Mouse (Mus musculus) right cerebral cortex, postnatal 10 days (tissue): ENCODE data around the gene Snx29.

Experiments used
- DNase-seq, 2 experiments: peaks; one replicate each; pipeline ENCODE4 v3.0.0; 2021; ENCODE audit warnings: low spot score in 2 of 2

Snx29 gene

GRCm38 (mm10) chr16:11685264-11685663 lies 362.6 kb downstream of the Snx29 start:
- DNase-seq: no peak

DNA sequence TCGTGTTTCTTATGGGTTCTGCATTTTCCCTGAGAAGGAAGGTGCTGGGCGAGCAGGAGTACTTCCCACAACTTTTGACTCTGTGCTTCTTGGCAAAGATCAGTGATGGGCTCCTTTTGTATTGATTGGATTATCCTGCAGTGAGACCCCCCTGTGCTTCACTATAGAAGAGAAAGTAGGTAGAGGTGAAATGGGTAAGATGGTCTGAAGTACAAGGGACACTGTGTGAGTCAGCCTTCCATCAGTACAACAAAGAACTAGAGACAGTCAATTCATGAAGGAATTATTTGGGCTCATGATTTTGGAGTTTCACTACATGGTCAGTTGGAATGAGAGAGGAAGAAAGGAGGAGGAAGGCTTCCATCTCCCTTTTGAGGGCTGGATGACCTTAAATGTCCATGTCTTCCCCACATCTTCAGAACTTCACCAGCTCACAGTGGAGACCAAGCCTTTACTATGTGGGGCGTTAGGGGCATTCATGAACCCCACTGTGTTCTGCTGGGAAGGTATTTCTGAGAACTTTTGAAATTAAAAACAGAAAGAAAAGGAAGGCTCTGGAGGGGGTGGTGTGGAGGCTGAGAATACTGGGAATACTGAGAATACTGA lies 363.1 kb downstream of the Snx29 start:
- DNase-seq: no peak

DNA sequence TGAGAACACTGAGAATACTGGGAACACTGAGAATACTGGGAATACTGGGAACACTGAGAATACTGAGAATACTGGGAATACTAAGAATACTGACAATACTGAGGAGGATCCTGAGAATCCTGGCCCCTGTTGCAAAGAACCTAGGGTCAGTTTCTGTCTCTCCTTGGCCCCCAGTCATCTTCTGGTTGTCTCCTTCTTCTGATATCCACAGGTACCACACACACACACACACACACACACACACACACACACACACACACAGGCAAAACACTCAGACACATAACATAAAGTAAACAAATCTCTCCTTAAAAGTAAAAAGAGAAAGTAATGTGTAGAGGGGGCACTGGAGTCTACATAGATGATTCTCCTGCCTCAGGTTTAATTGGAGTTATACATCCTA lies 365.1 kb downstream of the Snx29 start:
- DNase-seq: no peak

GRCm38 (mm10) chr16:11688281-11689005 lies 365.7 kb downstream of the Snx29 start:
- no peak for DNase-seq

DNA sequence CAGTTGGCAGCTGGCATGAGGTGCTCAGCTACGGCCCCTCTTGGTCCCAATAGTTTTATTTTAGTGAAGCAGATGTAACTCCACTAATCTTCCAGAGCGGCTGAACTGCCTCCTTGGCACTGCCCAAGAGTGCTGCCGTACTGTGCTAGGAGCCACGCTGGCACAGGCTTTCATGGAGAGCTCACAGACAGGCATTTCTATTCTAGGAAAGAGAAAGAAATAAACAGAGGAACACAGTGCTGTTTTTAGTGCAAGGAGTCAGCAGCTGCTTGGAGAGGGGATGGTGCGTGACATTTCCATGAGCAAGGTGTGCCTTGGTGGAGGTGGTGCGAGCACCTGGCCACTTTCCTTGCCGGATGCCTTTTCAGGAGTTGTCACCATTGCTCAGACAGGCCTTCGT lies 367.4 kb downstream of the Snx29 start:
- peak; percentile 52 to 54 for DNase-seq

DNA sequence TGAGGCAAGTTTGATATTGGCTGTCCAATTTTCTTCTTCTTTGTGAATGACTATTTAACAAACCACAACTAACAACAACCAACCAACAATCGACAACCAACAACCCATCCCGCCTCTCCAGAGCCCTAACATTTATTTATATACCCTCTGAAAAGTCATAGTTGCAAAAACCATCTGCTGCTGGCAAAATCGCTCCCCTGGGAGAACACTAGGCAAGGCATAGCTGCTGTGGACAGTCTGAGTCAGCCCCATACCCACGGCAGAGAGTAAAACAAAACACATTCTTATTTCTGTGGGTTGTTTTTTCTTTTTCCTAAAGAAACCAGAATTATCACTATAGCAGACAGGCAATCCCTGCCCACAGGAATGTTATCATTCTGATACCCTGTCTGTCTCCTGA lies 368.0 kb downstream of the Snx29 start:
- no peak for DNase-seq

DNA sequence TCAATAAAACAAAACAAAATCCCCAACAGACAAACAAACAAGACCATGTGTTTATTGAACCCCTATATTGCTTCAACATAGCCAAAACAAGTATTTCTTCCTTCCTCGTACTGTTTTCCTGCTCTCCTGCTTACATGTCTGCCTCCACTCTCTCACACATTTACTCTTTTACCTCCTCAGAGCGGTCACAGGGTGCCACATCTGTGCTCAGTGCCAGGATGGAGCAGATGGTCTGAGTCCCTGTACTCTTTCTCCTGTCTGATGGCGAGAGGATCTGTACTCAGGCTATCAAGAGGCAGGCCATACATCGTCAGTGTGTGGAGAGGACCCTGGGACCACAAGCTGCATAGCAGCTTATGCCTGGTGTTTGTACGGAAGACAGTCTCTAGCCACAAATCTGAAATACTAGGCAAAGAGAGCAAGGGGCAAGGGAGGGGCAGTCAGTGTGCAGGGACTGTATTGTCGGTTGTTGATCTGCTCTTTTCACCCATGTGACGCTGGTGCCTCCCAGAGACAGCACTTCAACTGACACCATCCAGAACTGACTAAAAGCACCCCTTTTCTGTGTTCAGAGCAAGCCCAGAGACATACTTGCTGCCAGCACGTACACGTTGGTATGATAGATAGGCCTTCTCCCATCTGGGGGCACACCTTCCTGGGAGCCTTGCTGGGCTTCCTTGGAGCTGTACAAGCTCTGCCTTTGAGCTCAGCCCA lies 368.9 kb downstream of the Snx29 start:
- DNase-seq: no peak

DNA sequence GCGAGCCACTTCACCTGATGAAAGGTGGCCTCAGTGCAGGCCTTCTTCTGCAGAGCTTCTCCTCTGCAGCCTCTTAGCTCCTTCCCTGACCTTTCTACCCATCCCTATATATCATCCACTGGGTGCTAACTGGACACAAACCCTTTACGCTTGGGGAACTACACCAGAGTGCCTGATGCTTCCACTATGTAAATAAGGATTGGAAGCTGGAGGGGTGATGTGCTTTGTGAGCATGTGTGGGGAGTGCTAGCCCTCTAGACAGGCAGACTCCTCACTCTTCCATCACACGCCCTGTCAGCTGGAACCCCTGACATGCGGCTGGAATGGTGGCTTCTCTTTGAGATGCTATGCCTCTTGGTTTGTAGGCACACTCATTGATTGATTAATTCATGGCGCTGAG lies 370.0 kb downstream of the Snx29 start:
- DNase-seq: no peak

GRCm38 (mm10) chr16:11694386-11694785 lies 371.7 kb downstream of the Snx29 start:
- no peak for DNase-seq

- DNase-seq: no peak
Observed at GRCm38 (mm10) chr16:11696767-11697166, 374.1 kb downstream of the Snx29 start.

- DNase-seq: peak; percentile 65 to 67
Observed at GRCm38 (mm10) chr16:11697710-11698357, 375.1 kb downstream of the Snx29 start.

DNA sequence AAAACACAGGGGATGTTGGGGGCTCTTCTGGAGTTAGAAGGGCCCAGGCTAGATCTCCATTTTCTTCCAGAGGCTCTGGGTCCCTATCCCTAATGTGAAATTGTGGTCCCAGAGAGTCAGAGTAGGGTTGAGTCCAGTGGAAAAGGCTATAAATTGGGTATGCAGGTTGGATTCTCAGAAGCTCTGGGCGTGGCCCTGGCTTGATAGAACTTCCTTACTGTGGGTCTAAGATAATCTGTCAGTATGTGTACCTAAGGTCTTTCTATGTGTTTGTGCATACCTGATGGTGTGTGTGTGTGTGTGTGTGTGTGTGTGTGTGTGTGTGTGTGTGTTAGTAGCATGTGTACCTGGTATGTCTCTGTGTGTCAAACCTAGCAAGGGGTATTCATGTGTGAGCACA lies 378.9 kb downstream of the Snx29 start:
- no peak for DNase-seq

GRCm38 (mm10) chr16:11704096-11704495 lies 381.4 kb downstream of the Snx29 start:
- DNase-seq: no peak

DNA sequence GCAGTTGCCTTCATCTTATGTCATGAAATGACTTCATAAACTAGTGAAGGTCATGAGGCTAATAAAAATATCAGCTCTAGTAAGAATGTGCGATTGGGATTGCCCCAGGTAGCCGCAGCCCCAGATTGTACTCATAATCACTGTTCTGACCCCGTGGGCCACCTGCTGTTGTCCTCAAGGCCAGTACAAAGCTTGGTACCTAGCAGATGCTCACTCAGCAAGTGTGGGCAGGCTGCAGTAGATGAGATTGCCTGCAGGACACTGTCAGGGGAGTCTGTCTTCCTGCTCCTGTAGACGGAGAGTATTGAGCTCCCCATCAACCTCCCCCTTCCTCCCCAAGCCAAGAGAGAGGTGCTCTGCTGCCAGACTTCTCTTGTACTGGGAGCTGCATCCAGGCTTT lies 382.7 kb downstream of the Snx29 start:
- no peak for DNase-seq

- DNase-seq: no peak
Observed at GRCm38 (mm10) chr16:11708097-11708496, 385.4 kb downstream of the Snx29 start.

DNA sequence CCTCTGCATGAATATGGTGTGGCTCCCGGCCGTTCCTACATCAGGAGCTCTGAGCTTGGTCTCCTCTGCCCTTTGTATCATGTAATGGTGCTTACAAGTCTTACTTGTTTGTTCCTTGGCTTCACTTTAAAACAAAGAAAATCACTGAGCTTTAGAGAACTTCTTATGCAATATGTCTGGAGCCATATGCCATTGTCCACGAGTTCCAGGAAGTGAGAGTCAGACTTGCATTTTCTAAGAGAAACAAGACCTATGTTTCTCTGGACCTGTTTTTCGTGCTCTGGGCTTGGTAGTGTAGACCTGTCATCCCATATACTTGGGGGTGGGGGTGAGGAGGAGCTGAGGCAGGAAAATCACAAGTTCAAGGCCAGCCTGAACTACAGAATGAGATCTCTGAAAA lies 386.7 kb downstream of the Snx29 start:
- DNase-seq: no peak

DNA sequence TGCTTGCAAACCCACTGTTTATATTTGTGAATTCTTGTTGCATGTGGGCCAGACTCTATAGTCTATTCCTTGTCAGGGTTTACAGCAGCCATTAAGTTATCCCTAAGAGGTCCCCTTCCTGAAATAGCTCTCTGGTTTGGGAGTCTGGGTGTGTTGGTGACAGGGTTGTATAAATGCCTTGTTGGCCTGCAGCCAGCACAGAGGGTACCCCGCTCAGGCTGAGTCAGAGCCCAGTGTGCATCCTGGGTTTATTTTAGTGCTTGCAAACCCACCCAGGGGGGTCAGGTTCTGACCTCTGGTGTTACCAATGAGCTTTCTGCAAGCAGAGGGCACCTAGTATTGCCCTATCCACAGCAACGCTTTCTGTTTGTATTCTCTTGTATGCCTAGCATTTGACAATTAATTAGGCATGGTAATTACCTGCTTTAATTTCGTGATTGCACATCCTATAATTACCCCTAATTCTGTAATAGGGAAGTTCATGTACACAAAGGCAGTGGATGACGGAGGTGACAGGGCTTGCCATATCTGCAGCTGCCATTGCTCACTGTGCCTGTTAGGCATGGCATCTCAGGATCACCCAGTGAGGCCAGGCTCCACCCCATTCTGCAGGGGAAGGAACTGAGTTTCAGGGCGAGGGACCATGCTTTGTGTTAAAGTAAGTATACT lies 387.4 kb downstream of the Snx29 start:
- DNase-seq: no peak

DNA sequence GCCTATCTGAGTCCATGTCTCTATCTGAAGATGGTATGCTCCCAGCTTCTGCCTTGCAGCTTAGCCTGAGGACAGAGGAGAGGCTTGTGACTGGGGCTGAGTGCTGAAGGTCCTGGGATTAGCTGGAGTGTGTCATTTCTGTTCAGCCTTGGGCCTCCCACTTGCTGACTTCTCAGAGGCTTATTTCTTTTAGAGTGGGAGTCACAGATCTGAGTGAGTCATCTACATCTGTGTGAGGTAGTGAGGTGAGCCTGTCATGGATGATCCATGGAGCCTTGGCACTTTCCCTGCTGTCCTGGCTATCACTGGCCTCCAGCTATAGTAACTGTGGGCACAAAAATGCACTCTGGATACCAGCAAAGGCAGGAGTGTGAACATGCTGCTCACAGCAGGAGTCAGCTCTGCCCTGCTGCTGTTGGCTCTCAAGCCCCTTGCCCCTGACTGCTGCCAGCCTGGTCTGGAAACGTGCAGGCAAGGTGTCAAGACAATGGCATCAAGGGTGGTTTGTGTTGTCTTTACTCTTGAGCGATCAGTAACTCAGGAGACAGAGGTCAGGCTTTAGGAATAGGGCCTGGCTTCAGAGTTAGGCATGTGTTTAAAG lies 390.7 kb downstream of the Snx29 start:
- DNase-seq: no peak

GRCm38 (mm10) chr16:11716932-11717331 lies 394.2 kb downstream of the Snx29 start:
- DNase-seq: no peak

GRCm38 (mm10) chr16:11725901-11726300 lies 403.2 kb downstream of the Snx29 start:
- DNase-seq: no peak

DNA sequence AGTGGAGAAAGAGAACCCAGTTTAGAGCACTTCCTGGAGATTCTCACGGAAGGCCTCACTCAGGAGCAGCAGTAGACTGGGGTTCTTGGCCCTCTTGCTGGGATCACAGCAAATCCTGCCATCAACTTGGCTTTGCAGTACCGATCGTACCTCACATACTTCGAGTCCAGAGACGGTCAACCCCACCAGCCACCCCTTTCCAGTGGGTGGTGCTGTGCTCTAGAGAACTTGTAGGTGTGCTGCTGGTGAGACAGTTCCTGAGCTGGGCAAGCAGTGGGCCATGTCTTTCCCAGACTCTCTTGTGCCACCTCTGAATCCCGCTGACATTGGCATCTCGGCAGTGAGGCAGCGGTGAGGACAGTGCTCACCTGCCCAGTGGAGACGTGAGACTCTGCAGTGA lies 404.6 kb downstream of the Snx29 start:
- no peak for DNase-seq

- DNase-seq: no peak
Observed at GRCm38 (mm10) chr16:11728131-11728530, 405.4 kb downstream of the Snx29 start.
